Mouse (Mus musculus): Measurements from ENCODE around the gene Alg3.

The Alg3 gene

DNA sequence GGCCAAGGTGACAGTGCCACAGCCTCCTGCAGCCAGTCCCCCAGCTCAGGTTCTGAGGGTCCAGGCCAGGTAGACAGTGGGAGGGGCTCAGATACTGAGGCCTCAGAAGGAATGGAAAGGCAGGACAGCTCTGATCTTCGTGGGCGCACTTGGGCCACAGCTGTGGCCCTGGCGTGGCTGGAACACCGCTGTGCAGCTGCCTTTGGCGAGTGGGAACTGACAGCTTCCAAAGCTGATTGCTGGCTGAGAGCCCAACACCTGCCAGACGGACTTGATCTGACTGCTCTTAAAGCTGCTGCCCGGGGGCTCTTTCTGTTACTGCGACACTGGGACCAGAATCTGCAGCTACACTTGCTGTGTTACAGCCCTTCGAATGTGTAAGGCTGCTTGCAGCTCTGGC is 6.8 kb downstream of the Alg3 start:
- no peak for DNase-seq (ENCODE audit: low spot score)

GRCm38 (mm10) chr16:20600511-20600910 is 11.0 kb downstream of the Alg3 start:
- DNase-seq (ENCODE audit: low spot score), result no peak

- DNase-seq (ENCODE audit: low spot score), result no peak
Observed at GRCm38 (mm10) chr16:20596687-20597441, 14.7 kb downstream of the Alg3 start.

DNA sequence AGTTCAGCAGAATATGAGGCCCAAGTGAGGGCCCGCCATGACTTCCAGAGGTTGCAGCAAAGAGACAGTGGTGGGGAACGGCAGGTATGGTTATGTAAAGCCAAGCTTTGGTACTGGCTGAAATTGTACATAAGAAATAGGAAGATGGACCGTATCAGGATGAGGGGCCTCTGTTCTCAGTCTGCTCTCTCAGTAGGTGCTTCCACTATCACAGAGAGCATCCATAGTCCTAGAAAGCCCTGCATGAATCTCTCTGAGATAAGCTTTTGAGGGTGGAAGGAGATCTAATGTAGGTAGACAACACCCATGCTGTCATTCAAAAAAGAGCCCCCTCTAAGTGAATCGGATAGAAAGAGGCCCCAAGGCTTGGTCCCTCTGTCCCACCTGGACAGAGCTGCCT is 15.8 kb downstream of the Alg3 start:
- DNase-seq (ENCODE audit: low spot score), result no peak

DNA sequence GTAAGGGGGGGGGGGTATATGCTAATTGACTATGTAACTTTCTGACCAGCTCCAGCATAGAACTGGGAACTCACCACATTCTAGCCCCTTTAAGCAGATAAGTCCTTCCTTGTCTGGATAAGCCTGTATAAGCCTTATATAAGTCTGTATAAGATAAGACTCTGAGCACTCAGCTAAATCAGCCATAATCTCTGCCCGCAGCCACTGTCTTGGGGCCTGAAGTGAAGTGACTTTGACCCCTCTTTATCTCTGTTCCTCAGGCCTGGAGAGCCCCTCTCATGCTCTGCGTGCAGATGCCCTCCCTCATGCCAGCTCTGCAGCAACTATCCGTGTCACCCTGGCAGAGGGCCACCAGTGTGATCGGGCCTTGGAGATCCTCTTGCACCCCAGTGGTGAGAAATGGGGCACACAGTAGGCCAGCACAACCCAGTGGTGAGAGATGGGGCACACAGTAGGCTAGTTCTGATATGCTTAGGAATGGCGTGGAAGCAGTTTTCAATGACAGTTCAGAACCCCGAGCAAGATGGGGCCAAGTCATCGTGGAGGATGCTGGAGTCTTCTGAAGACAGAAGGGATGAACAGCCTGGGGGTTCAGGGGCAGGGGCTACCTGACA is 16.4 kb downstream of the Alg3 start:
- no peak for DNase-seq (ENCODE audit: low spot score)

GRCm38 (mm10) chr16:20591076-20591705 is 20.3 kb downstream of the Alg3 start:
- DNase-seq (ENCODE audit: low spot score), result no peak

- DNase-seq (ENCODE audit: low spot score), result no peak
Observed at GRCm38 (mm10) chr16:20590680-20591038, 20.9 kb downstream of the Alg3 start.

GRCm38 (mm10) chr16:20589939-20590679 is 21.4 kb downstream of the Alg3 start:
- no peak for DNase-seq (ENCODE audit: low spot score)

DNA sequence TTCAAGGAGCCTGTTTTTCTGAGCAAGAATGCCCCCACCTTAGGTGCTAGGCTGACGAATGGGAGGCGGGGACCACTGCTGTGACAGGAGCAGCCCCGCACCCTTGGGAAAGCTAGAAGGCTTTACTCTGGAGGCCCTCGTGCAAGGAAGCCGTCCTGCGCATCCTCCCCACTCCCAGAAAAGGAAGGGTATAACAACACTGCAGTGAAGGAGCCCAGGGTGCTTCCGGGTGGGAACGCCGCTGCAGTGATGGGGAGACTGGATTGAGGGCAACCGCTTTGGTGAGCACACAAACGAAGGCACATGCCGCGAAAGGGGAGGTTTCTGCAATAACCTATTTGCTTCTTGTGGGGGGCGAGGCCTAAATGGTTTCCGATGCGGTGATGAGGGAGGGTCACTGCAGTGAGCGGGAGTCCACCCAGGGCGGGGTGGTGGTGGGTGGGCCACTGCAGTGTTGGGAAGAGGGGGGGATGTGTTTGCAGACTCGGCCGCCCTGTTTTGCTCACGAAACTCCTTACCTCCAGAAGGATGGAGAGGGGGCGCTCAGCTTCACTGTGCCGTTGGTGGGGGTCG is 22.1 kb downstream of the Alg3 start, which contains the start of gene Vwa5b2:
TSS of gene Vwa5b2 (plus strand) at position 106 of the 573 bp plus-strand sequence.
- DNase-seq (ENCODE audit: low spot score), result no peak

GRCm38 (mm10) chr16:20565075-20565474 is 46.5 kb downstream of the Alg3 start:
- no peak for DNase-seq (ENCODE audit: low spot score)

GRCm38 (mm10) chr16:20557381-20557780 is 54.2 kb downstream of the Alg3 start:
- DNase-seq (ENCODE audit: low spot score), result no peak

Measured in T-cell, adult 2 months (primary cell).